Mouse (Mus musculus) hindbrain, postnatal 0 days (tissue): ENCODE results near the gene Gpbar1. TPM values are rescaled to one million over a fixed set of nuclear protein-coding genes. Genes with fewer than 3 reads are reported as not detected.

ENCODE experiments used
- ATAC-seq: fragments of 200-750 bp; cut with Nextera tagmentation; 2 replicates; pipeline ENCODE4 v1.8.0; 2017; ENCODE audit warnings: mild to moderate bottlenecking, moderate TSS enrichment, moderate library complexity
- DNase-seq: peaks from one replicate; pipeline ENCODE4 v3.0.0-alpha.2; 2015; ENCODE audit warnings: low spot score
- H3K27ac ChIP-seq: fragments of 300-500 bp; sonication (generic); 2 replicates; pipeline ENCODE4 v1.5.1; 2014; ENCODE audit warnings: mild to moderate bottlenecking
- H3K27me3 ChIP-seq: fragments of 300-500 bp; sonication (generic); 2 replicates; pipeline ENCODE4 v1.6.1; 2014; ENCODE audit warnings: low read length, mixed read lengths; ENCODE audit not compliant: insufficient read depth
- H3K36me3 ChIP-seq: fragments of 300-500 bp; sonication (generic); 2 replicates; pipeline ENCODE4 v1.6.1; 2014; ENCODE audit warnings: low read length, mixed read lengths; ENCODE audit not compliant: insufficient read depth
- H3K4me1 ChIP-seq: fragments of 300-500 bp; sonication (generic); 2 replicates; pipeline ENCODE4 v1.6.1; 2014; ENCODE audit warnings: antibody characterized with exemption, low read length, mixed read lengths; ENCODE audit not compliant: insufficient read depth
- H3K4me2 ChIP-seq: fragments of 300-500 bp; sonication (generic); 2 replicates; pipeline ENCODE4 v1.6.1; 2014; ENCODE audit warnings: low read depth, mild to moderate bottlenecking, low read length, moderate library complexity, mixed read lengths
- H3K4me3 ChIP-seq: fragments of 300-500 bp; sonication (generic); 2 replicates; pipeline ENCODE4 v1.5.1; 2014; ENCODE audit warnings: low read length
- H3K9ac ChIP-seq: fragments of 300-500 bp; sonication (generic); replicated peaks from 2 replicates; pipeline ENCODE4 v1.6.1; 2014; ENCODE audit warnings: mild to moderate bottlenecking, low read length, moderate library complexity, mixed read lengths
- H3K9me3 ChIP-seq: fragments of 300-500 bp; sonication (generic); 2 replicates; pipeline ENCODE4 v1.6.1; 2016; ENCODE audit warnings: low read length, mixed read lengths
- CTCF ChIP-seq: IDR thresholded peaks from 2 replicates; pipeline ENCODE4 v1.5.1; 2016; ENCODE audit warnings: antibody characterized with exemption, control low read depth, low read depth
- WGBS: fragments of 180-500 bp; shearing (Covaris S2); extraction: QIAGEN DNeasy Blood & Tissue Kit; methylation state at CpG from one replicate; pipeline ENCODE4 v1.1.7; 2014; 5-methylcytosine and 5-hydroxymethylcytosine counted together
- polyA plus RNA-seq: library from polyadenylated mRNA; unstranded; fragments of >200 nt; fragmentation: Nextera tagmentation; extraction: Ambion mirVana; gene quantifications from 2 replicates; pipeline ENCODE4 v1.2.1, GENCODE M21; 2015
- total RNA-seq: library from RNA; depleted of rRNA; stranded (reverse); fragments of >200 nt; gene quantifications from 2 replicates; pipeline ENCODE4 v1.2.3, GENCODE M21; 2014

The Gpbar1 gene
- total and polyA plus RNA-seq, 2 experiments from 2014 or later, result not detected

DNA sequence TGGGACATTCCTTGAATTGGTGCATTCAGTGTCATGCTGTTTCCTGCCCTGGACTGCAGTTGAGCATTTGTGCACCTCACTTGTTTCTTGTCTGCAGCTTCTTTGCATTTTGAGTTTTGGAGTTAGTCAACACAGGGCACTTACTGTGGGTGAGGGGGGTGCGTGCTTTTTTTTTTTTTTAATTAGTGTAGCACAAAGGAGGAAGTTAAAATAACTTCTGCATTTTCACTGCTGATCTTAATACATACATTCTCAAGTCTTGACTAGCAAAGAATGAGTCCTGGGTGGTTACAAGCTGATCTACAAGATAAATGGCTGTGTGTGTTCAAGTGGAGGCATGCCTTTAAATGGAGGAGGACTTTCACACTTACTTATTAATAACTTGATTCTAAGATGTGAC lies 40.2 kb upstream of the Gpbar1 start:
- Histone ChIP-seq H3K4me3 (peak overlapping the region; percentile 99), H3K9me3 (no peaks in the 10 kb centered on the region), H3K36me3 (no peaks in the 10 kb centered on the region), H3K27ac (no peak overlapping the region), H3K27me3 (no peaks in the 10 kb centered on the region), H3K4me1 (peaks cover 14% of the 10 kb centered on the region), H3K9ac (peak overlapping the region; percentile 94; the same call in 1 of the 2 replicates), H3K4me2 (peak overlapping the region; percentile 84)
- TF ChIP-seq CTCF, result no peak
- 79% methylated on average over 1 of the region's 1 CpGs for WGBS
- DNase-seq (no peak), ATAC-seq (no peak)

DNA sequence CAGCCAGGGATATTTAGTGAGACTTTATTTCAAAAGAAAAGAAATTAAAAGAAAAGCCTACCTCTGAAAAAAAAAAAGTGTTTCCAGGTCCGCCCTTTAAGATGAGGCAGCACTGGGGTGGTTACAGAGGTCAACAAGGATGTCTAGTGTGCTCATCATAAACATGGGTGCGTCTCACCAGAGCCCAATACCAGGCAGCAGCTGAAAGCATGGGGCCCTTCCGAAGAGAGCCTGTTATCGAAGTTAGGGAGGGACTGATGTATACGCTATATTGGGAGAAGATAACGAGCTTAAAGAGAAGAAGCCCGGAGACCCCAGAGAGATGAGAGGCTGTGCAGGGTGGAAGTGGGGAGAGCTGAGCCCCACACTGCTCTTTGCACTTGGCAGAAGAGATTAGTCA lies 39.2 kb upstream of the Gpbar1 start:
- TF ChIP-seq CTCF, result no peak
- Histone ChIP-seq H3K4me1 (peaks cover 14% of the 10 kb centered on the region), H3K9me3 (no peaks in the 10 kb centered on the region), H3K27me3 (no peaks in the 10 kb centered on the region), H3K9ac (no peak overlapping the region), H3K27ac (no peak overlapping the region), H3K4me3 (no peak overlapping the region), H3K4me2 (peak overlapping the region; percentile 84), H3K36me3 (no peaks in the 10 kb centered on the region)
- DNase-seq, result no peak
- 68% methylated on average over 7 of the region's 7 CpGs for WGBS
- ATAC-seq, result no peak

DNA sequence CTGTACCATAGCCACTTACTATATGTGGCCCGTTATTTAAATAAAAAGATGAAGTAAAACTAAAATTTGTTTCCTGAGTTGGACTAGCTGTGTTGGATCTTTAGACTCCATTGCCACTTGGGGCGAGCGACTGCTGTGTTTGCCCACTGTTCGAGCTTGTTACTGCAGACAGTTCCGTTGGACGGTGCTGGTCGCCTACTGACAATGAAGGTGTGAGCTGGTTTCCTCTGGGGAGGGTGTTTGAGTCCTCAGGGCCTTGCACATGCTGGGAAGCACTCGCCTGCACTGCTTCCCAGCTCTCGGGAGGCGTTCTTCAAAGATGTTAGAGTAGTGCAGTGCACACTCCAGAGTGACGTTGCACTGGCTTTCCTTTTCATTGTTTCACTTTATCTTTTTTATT lies 38.7 kb upstream of the Gpbar1 start:
- Histone ChIP-seq H3K9me3 (no peaks in the 10 kb centered on the region), H3K4me1 (peaks cover 14% of the 10 kb centered on the region), H3K36me3 (no peaks in the 10 kb centered on the region), H3K27me3 (no peaks in the 10 kb centered on the region), H3K27ac (no peak overlapping the region), H3K4me3 (no peak overlapping the region), H3K4me2 (peak overlapping the region; percentile 84), H3K9ac (no peak overlapping the region)
- no peak for TF ChIP-seq CTCF
- DNase-seq (no peak), ATAC-seq (no peak)
- WGBS, result 48% methylated on average over 11 of the region's 11 CpGs

DNA sequence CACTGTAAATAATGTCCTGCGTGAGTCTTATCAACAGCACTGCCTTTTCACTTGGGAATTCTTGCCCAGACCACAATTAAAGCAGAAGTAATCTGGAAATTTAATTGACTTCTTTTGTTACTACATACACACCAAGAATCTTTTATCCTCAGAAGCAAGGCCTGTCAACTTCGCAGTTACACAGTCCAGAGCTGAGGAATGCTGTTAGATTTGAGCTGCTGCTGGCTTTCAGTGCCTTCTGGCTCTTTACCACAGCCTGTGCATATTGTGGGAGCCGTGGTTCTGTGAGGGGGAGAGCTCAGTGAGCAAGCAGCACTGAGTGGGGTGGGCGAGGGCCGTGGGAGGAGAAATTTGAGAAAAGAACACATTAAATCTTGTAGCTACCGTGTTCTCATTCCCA lies 38.0 kb upstream of the Gpbar1 start:
- Histone ChIP-seq H3K9me3 (no peaks in the 10 kb centered on the region), H3K4me2 (no peak overlapping the region), H3K9ac (no peak overlapping the region), H3K4me3 (no peak overlapping the region), H3K27me3 (no peaks in the 10 kb centered on the region), H3K27ac (no peak overlapping the region), H3K36me3 (no peaks in the 10 kb centered on the region), H3K4me1 (peaks cover 14% of the 10 kb centered on the region)
- TF ChIP-seq CTCF, result no peak
- 47% methylated on average over 6 of the region's 6 CpGs for WGBS
- DNase-seq (no peak), ATAC-seq (no peak)

DNA sequence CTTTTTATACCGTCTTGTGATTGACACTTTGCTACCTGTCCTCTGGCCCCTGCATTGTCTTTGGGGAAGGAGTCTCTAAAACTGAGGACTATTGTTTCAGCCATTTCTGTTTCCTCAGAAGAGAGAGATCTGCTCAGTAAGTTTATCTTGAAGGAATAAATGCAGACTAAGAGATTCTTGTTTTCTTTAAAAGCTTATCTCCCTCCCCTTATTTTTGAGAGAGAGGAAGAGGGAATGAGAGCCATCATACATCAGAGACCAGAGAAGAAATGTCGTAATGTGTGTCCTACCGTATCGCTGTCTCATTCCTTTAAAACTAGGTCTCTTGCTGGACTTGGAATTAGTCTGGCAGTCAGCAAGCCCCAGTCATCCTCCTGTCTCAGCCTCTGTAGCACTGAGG lies 37.5 kb upstream of the Gpbar1 start:
- Histone ChIP-seq H3K9ac (no peak overlapping the region), H3K9me3 (no peaks in the 10 kb centered on the region), H3K4me3 (no peak overlapping the region), H3K27me3 (no peaks in the 10 kb centered on the region), H3K4me1 (peaks cover 14% of the 10 kb centered on the region), H3K27ac (no peak overlapping the region), H3K36me3 (no peaks in the 10 kb centered on the region), H3K4me2 (no peak overlapping the region)
- no peak for TF ChIP-seq CTCF
- DNase-seq (no peak), ATAC-seq (no peak)
- 70% methylated on average over 4 of the region's 4 CpGs for WGBS

DNA sequence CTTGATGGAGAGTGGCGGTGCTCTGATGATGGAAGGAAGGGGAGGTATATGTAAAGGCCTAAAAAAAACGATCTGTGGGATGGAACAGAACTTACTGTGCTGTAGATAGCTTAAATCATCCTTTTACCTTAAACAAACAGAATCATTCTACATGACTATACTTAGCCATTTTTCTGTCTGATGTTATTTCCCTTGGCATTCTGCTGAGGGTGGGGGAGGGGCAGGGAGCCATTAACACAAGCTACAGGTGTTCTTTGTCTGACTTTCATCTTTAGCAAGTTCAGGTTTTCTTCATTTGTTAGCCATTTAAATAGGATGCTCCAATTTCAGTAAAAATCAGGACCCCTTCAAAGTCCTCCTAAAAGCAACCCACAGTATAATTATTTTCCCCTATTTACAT lies 32.8 kb upstream of the Gpbar1 start:
- H3K9ac ChIP-seq, result no peak overlapping the region
- H3K27me3 ChIP-seq, result no peaks in the 10 kb centered on the region
- no peak overlapping the region for H3K27ac ChIP-seq
- no peaks in the 10 kb centered on the region for H3K4me1 ChIP-seq
- H3K9me3 ChIP-seq, result no peaks in the 10 kb centered on the region
- no peak for TF ChIP-seq CTCF
- 85% methylated on average over 2 of the region's 2 CpGs for WGBS
- H3K4me2 ChIP-seq, result no peak overlapping the region
- no peak for DNase-seq
- H3K4me3 ChIP-seq, result no peak overlapping the region
- ATAC-seq, result no peak
- H3K36me3 ChIP-seq, result peaks cover 17% of the 10 kb centered on the region

- Histone ChIP-seq H3K9ac (no peak overlapping the region), H3K9me3 (no peaks in the 10 kb centered on the region), H3K27ac (peak overlapping the region; percentile 33; the same call in 1 of the 2 replicates), H3K27me3 (no peaks in the 10 kb centered on the region), H3K36me3 (peaks cover 30% of the 10 kb centered on the region), H3K4me2 (no peak overlapping the region), H3K4me3 (no peak overlapping the region), H3K4me1 (no peaks in the 10 kb centered on the region)
- ATAC-seq, result no peak
- DNase-seq, result no peak
- 68% methylated on average over 1 of the region's 1 CpGs for WGBS
- no peak for TF ChIP-seq CTCF
Observed at GRCm38 (mm10) chr1:74248799-74249198, 29.6 kb upstream of the Gpbar1 start.
